Mouse (Mus musculus) MEL (cell line): Measurements from ENCODE around the gene Olfr510. TPM values are rescaled to one million over a fixed set of nuclear protein-coding genes. Genes with fewer than 3 reads are reported as not detected.

Source experiments
- DNase-seq: peaks from one replicate; pipeline ENCODE4 v3.0.0; 2011; ENCODE audit warnings: low read depth, low spot score
- H3K27ac ChIP-seq: 2 replicates; pipeline ENCODE4 v1.5.1; 2012; ENCODE audit warnings: low read depth, mild to moderate bottlenecking, control low read depth, low read length, moderate library complexity; ENCODE audit not compliant: control insufficient read depth
- H3K27me3 ChIP-seq, 2 experiments: fragments of 150-350 bp in 1 of 2; sonication (generic) in 1 of 2; 2 replicates each; pipeline ENCODE4 v1.6.1; 2012; ENCODE audit warnings: low read length in 2 of 2, mild to moderate bottlenecking in 2 of 2, improper control_type of control experiment in 1 of 2, moderate library complexity in 1 of 2; ENCODE audit not compliant: insufficient read depth in 2 of 2, control insufficient read depth in 1 of 2
- H3K36me3 ChIP-seq, 2 experiments: 2 replicates each; pipeline ENCODE4 v1.6.1; 2012 to 2014; ENCODE audit warnings: low read length in 2 of 2, improper control_type of control experiment in 1 of 2, inconsistent platforms in 1 of 2, mild to moderate bottlenecking in 1 of 2; ENCODE audit not compliant: insufficient read depth in 2 of 2, control insufficient read depth in 1 of 2
- H3K4me1 ChIP-seq, 2 experiments: fragments of 150-350 bp in 1 of 2; sonication (generic) in 1 of 2; 2 replicates each; pipeline ENCODE4 v1.6.1; 2012; ENCODE audit warnings: low read length in 2 of 2, improper control_type of control experiment in 1 of 2, mild to moderate bottlenecking in 1 of 2; ENCODE audit not compliant: insufficient read depth in 2 of 2, control insufficient read depth in 1 of 2
- H3K4me3 ChIP-seq, 2 experiments: fragments of 150-350 bp in 1 of 2; sonication (generic) in 1 of 2; 2 replicates each; pipeline ENCODE4 v1.5.1; 2012; ENCODE audit warnings: low read depth in 2 of 2, low read length in 2 of 2, mild to moderate bottlenecking in 2 of 2, moderate library complexity in 2 of 2, control low read depth in 1 of 2, improper control_type of control experiment in 1 of 2; ENCODE audit not compliant: control insufficient read depth in 1 of 2, insufficient read depth in 1 of 2
- H3K79me2 ChIP-seq: 2 replicates; pipeline ENCODE4 v1.6.1; 2012; ENCODE audit warnings: mild to moderate bottlenecking, low read length, moderate library complexity; ENCODE audit not compliant: control insufficient read depth, poor library complexity, insufficient read depth
- H3K9ac ChIP-seq: 2 replicates; pipeline ENCODE4 v1.6.1; 2012; ENCODE audit warnings: low read depth, mild to moderate bottlenecking, control low read depth, low read length, moderate library complexity; ENCODE audit not compliant: control insufficient read depth, poor library complexity, severe bottlenecking
- H3K9me3 ChIP-seq: fragments of 150-350 bp; sonication (generic); replicated peaks from 2 replicates; pipeline ENCODE4 v1.6.1; 2012; ENCODE audit warnings: mild to moderate bottlenecking, low read length, improper control_type of control experiment, moderate library complexity; ENCODE audit not compliant: insufficient read depth
- CHD1 ChIP-seq: IDR thresholded peaks from 2 replicates; pipeline ENCODE4 v1.6.1; 2012; ENCODE audit warnings: low read depth, mild to moderate bottlenecking, inconsistent platforms, low read length, improper control_type of control experiment
- E2F4 ChIP-seq: IDR thresholded peaks from 2 replicates; pipeline ENCODE4 v1.6.1; 2011; ENCODE audit warnings: low read depth, low read length, improper control_type of control experiment, borderline replicate concordance
- EP300 ChIP-seq, 2 experiments: IDR thresholded peaks; 2 replicates each; pipeline ENCODE4 v1.6.1; 2011; ENCODE audit warnings: improper control_type of control experiment in 2 of 2, low read length in 2 of 2, low read depth in 1 of 2, mild to moderate bottlenecking in 1 of 2
- ETS1 ChIP-seq: IDR thresholded peaks from 2 replicates; pipeline ENCODE4 v1.6.1; 2012; ENCODE audit warnings: low read depth, mild to moderate bottlenecking, inconsistent platforms, low read length, improper control_type of control experiment, moderate library complexity
- JUND ChIP-seq: IDR thresholded peaks from 2 replicates; pipeline ENCODE4 v1.6.1; 2011; ENCODE audit warnings: low read depth, mild to moderate bottlenecking, improper control_type of control experiment, low read length
- MAX ChIP-seq: IDR thresholded peaks from 2 replicates; pipeline ENCODE4 v1.6.1; 2011; ENCODE audit warnings: low read length, improper control_type of control experiment
- MEF2A ChIP-seq: IDR thresholded peaks from 2 replicates; pipeline ENCODE4 v1.6.1; 2014; ENCODE audit warnings: low read depth, mild to moderate bottlenecking, inconsistent platforms, low read length, improper control_type of control experiment; ENCODE audit not compliant: poor library complexity, insufficient replicate concordance, severe bottlenecking; ENCODE audit errors: extremely low read depth
- MYB ChIP-seq: IDR thresholded peaks from 2 replicates; pipeline ENCODE4 v1.6.1; 2011; ENCODE audit warnings: mild to moderate bottlenecking, low read depth, low read length, improper control_type of control experiment
- MYC ChIP-seq: IDR thresholded peaks from 2 replicates; pipeline ENCODE4 v1.6.1; 2011; ENCODE audit warnings: low read depth, mild to moderate bottlenecking, low read length, improper control_type of control experiment, moderate library complexity
- POLR2A ChIP-seq, 2 experiments: IDR thresholded peaks; 2 replicates each; pipeline ENCODE4 v1.6.1; 2011 to 2012; ENCODE audit warnings: low read length in 2 of 2, mild to moderate bottlenecking in 2 of 2, control low read depth in 1 of 2, improper control_type of control experiment in 1 of 2, low read depth in 1 of 2, moderate library complexity in 1 of 2; ENCODE audit not compliant: control insufficient read depth in 1 of 2, insufficient read depth in 1 of 2, poor library complexity in 1 of 2
- POLR2AphosphoS2 ChIP-seq: IDR thresholded peaks from 2 replicates; pipeline ENCODE4 v1.6.1; 2011; ENCODE audit warnings: low read length, improper control_type of control experiment
- RAD21 ChIP-seq: IDR thresholded peaks from 2 replicates; pipeline ENCODE4 v1.6.1; 2011; ENCODE audit warnings: mild to moderate bottlenecking, low read depth, low read length, improper control_type of control experiment
- RCOR1 ChIP-seq: IDR thresholded peaks from 2 replicates; pipeline ENCODE4 v1.6.1; 2012; ENCODE audit warnings: low read depth, mild to moderate bottlenecking, inconsistent platforms, low read length, improper control_type of control experiment
- SIN3A ChIP-seq: IDR thresholded peaks from 2 replicates; pipeline ENCODE4 v1.6.1; 2012; ENCODE audit warnings: low read length, improper control_type of control experiment, inconsistent platforms
- SMC3 ChIP-seq: IDR thresholded peaks from 2 replicates; pipeline ENCODE4 v1.6.1; 2011; ENCODE audit warnings: low read depth, low read length, improper control_type of control experiment
- TAL1 ChIP-seq: IDR thresholded peaks from 2 replicates; pipeline ENCODE4 v1.6.1; 2012; ENCODE audit warnings: mild to moderate bottlenecking, inconsistent platforms, low read length, moderate library complexity, mixed read lengths
- TBP ChIP-seq: IDR thresholded peaks from 2 replicates; pipeline ENCODE4 v1.8.0; 2011; ENCODE audit warnings: low read depth, low read length, improper control_type of control experiment
- TCF12 ChIP-seq: IDR thresholded peaks from 2 replicates; pipeline ENCODE4 v1.6.1; 2014; ENCODE audit warnings: low read depth, mild to moderate bottlenecking, inconsistent platforms, low read length, improper control_type of control experiment, moderate library complexity
- UBTF ChIP-seq: IDR thresholded peaks from 2 replicates; pipeline ENCODE4 v1.6.1; 2012; ENCODE audit warnings: low read depth, mild to moderate bottlenecking, inconsistent platforms, low read length, improper control_type of control experiment, moderate library complexity, borderline replicate concordance; ENCODE audit not compliant: insufficient read depth
- USF1 ChIP-seq: IDR thresholded peaks from 2 replicates; pipeline ENCODE4 v1.6.1; 2014; ENCODE audit warnings: low read depth, mild to moderate bottlenecking, inconsistent platforms, low read length, improper control_type of control experiment, moderate library complexity
- ZKSCAN1 ChIP-seq: IDR thresholded peaks from 2 replicates; pipeline ENCODE4 v1.6.1; 2012; ENCODE audit warnings: low read depth, mild to moderate bottlenecking, inconsistent platforms, low read length, improper control_type of control experiment, moderate library complexity
- ZMIZ1 ChIP-seq: IDR thresholded peaks from 2 replicates; pipeline ENCODE4 v1.6.1; 2012; ENCODE audit warnings: low read depth, mild to moderate bottlenecking, inconsistent platforms, low read length, improper control_type of control experiment, moderate library complexity
- polyA plus RNA-seq, 2 experiments: library from polyadenylated mRNA; stranded (reverse) in 1 of 2; unstranded in 1 of 2; fragments of >175 nt in 1 of 2; fragments of >200 nt in 1 of 2; gene quantifications; 2 replicates each; pipeline versions ENCODE4 v1.2.1 to v1.2.4; 2012; ENCODE audit warnings: low replicate concordance in 2 of 2, low read depth in 1 of 2; ENCODE audit not compliant: insufficient read length in 2 of 2, insufficient read depth in 1 of 2, missing spikeins in 1 of 2
- total RNA-seq: library from RNA; depleted of rRNA; stranded (reverse); fragments of 300-350 nt; gene quantifications from 2 replicates; pipeline ENCODE4 v1.2.3, GENCODE M21; 2012

Olfr510 gene
- total and polyA plus RNA-seq, 3 experiments = not detected

DNA sequence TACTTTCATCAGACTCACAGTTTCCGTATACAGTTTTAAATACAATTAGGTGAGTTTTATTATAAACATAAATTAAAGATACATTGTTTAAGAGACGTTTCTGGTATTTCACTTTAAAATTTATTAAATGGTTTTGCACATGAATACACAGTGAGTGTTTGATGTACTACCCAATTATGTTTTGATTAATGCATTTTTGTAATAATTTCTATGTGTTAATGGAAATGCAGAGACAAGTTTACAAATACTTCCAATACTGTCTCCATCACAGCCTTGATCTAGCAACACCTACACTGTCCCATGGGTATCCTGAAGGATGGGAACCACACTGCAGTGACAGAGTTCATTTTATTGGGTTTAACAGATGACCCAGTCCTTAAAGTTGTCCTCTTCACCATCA is 44.7 kb upstream of the Olfr510 start, which contains the start of gene Olfr507 (continued):
- no peak for TF ChIP-seq MYC
- TF ChIP-seq UBTF = no peak
- no peak for TF ChIP-seq ZKSCAN1
- TF ChIP-seq, all 39 proteins: peak for 0

GRCm38 (mm10) chr7:108629694-108630093 is 36.5 kb upstream of the Olfr510 start, which contains the start of gene Olfr508:
Gene Olfr508 (plus strand): TSS chr7:108629994.
- Histone ChIP-seq H3K4me1 (no peaks in the 10 kb centered on the region), H3K9ac (no peak within 1 kb of the TSS), H3K27ac (no peak within 1 kb of the TSS), H3K79me2 (no peaks in the 10 kb centered on the region), H3K4me3 (no peak within 1 kb of the TSS), H3K36me3 (no peaks in the 10 kb centered on the region), H3K9me3 (no peaks in the 10 kb centered on the region), H3K27me3 (no peaks in the 10 kb centered on the region)
- DNase-seq = no peak
- no peak for TF ChIP-seq MYB
- no peak for TF ChIP-seq USF1
- no peak for TF ChIP-seq MAX
- TF ChIP-seq ZMIZ1 = no peak
- no peak for TF ChIP-seq SMC3
- no peak for TF ChIP-seq RAD21
- no peak for TF ChIP-seq EP300 (IDR thresholded peaks at IDR 0.05; ENCODE audit: low read depth in 1 of 2, low read length in 2 of 2)
- no peak for TF ChIP-seq TBP
- no peak for TF ChIP-seq CHD1
- no peak for TF ChIP-seq UBTF
- TF ChIP-seq ZKSCAN1 = no peak
- TF ChIP-seq TCF12 = no peak
- no peak for TF ChIP-seq SIN3A
- TF ChIP-seq RCOR1 = no peak

DNA sequence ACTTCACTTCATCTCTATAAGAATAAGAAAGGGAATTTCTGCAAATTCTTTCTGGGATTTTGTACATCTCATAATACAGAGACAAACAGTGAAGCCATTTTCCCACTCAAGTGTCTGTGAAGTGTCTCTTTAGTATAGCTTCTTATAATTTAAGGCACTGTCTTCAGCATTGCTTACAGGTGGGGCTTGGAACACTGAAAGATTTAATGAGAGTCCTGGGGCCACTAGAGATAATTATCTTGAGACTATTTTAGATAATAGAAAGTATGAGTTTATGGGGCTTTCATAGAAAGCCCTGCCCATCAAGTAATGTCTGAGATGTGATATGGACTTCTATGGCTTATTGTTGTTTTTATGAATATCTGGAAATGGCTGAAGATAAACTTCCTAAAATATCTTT is 14.4 kb upstream of the Olfr510 start, which contains the start of gene Olfr509:
Gene Olfr509, minus strand, starts transcription at position 101 of the 400 bp plus-strand sequence.
- Histone ChIP-seq H3K27me3 (no peaks in the 10 kb centered on the region), H3K4me3 (no peak within 1 kb of the TSS), H3K9me3 (no peaks in the 10 kb centered on the region), H3K9ac (no peak within 1 kb of the TSS)
- no peak for TF ChIP-seq E2F4
- no peak for TF ChIP-seq MAX
- no peak for TF ChIP-seq TAL1
- no peak for TF ChIP-seq POLR2A (IDR thresholded peaks at IDR 0.05; ENCODE audit: control insufficient read depth in 1 of 2, insufficient read depth in 1 of 2, low read depth in 1 of 2, low read length in 2 of 2, poor library complexity in 1 of 2)
- TF ChIP-seq MYC = no peak
- TF ChIP-seq TBP = no peak
- TF ChIP-seq MEF2A = no peak
- TF ChIP-seq POLR2AphosphoS2 = no peak
- no peak for TF ChIP-seq ZMIZ1
- TF ChIP-seq JUND = no peak
- no peak for TF ChIP-seq ETS1
- TF ChIP-seq, all 39 proteins: peak for 0
- H3K79me2 ChIP-seq = no peaks in the 10 kb centered on the region
- no peak for DNase-seq
- no peaks in the 10 kb centered on the region for H3K4me1 ChIP-seq
- H3K36me3 ChIP-seq = no peaks in the 10 kb centered on the region
- no peak within 1 kb of the TSS for H3K27ac ChIP-seq
